Mouse (Mus musculus): ENCODE results near the gene Samhd1. TPM values are rescaled to one million over a fixed set of nuclear protein-coding genes. Genes with fewer than 3 reads are reported as not detected.

Gene Samhd1
- polyA plus RNA-seq, 1 experiment from 2014 or later = 103 TPM

DNA sequence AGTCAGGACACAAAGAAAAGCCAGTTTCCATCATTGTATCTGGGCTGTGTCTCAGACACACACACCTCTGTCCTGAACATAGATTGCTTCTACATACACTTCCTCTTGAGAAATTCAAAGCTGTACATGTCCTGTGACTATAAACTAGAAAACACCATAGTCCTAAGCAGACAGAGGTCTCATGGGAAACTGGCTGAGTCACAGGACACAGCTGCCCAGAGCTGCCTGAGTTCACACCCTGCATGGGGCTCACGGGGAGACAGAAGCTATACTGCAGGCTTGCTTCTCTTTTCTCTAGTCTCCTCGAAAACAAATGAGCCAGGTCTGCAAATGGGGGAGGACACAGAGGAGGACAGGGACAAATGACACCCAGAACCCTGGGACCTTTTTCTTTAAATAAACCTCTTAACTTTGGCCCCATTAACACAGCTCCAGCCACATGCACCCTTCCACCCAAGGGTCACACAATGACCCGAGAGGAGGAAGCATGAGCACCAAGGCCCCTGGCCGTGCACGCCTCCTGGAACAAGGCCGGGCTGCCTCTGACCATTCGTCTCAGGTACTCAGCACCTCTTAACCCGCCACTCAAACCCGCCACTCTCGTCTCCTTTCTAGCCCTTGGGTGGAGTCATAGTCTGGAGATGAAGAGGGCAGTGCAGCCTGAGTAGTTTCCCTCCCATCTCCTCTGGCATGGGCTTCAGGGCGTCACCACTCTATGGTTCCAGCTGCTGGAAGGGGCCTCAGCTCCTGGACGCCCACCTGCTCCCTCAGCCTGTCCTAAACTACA is 35.3 kb downstream of the Samhd1 start:
- Histone ChIP-seq H3K4me2 (replicated peaks; ENCODE audit: low read depth, low read length) (no peak overlapping the region), H3K27ac (ENCODE audit: low read length) (peak overlapping the region; percentile 27; the same call in 1 of the 2 replicates), H3K36me3 (ENCODE audit: insufficient read depth, low read length) (peaks cover 19% of the 10 kb centered on the region), H3K4me1 (ENCODE audit: insufficient read depth, low read depth, low read length) (no peaks in the 10 kb centered on the region), H3K4me3 (ENCODE audit: low read depth, low read length) (no peak overlapping the region), H3K27me3 (replicated peaks; ENCODE audit: insufficient read depth, low read length) (no peaks in the 10 kb centered on the region), H3K9me3 (ENCODE audit: low read length) (no peaks in the 10 kb centered on the region), H3K9ac (replicated peaks; ENCODE audit: low read depth) (no peak overlapping the region)
- ATAC-seq = peak; percentile 92
- TF ChIP-seq CTCF (IDR thresholded peaks at IDR 0.05) (no peak), EP300 (IDR thresholded peaks at IDR 0.05) (no peak)
- 53% methylated on average over 12 of the region's 12 CpGs for WGBS
- peak; percentile 84 for DNase-seq (ENCODE audit: low spot score)

DNA sequence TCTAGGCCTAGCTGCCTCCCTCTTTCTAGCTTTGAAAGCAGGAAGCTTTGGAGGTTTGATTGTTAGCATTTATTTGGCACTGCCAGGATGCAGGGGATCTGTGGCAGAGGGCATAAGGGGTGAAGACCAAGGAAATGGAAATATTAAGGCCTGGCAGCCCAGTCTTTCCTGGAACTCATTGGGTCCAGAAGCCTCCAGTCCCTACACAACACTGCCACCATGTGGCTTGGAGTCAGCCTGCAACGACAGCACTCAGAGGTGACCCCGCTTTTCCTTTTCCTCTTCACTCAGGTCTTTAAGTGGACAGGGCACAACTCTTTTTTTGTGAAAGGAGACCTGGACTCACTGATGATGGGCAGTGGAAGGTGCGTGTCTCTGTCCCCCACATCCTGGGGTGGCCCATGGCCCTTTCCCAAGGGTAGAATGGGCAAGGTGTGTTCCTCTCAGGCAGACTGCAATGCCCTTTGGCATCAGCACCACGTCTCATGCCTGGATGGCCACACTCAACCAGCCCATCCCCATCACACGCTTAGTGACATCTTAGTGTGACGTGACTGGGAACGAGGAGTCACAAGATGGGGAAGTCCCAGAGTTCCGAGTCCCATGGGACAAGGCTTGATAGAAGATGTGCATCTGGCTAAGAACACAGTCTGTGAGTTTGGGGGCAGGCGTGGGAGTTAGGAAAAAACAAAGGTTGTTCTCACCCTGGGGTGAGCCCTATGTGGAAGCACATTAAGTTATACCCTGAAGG is 39.9 kb downstream of the Samhd1 start:
- Histone ChIP-seq H3K36me3 (ENCODE audit: insufficient read depth, low read length) (0 out of 2 replicates have a peak, but pooled peaks cover 4% of the 10 kb centered on the region), H3K9ac (replicated peaks; ENCODE audit: low read depth) (no peak overlapping the region), H3K27ac (ENCODE audit: low read length) (no peak overlapping the region), H3K4me1 (ENCODE audit: insufficient read depth, low read depth, low read length) (no peaks in the 10 kb centered on the region), H3K9me3 (ENCODE audit: low read length) (no peaks in the 10 kb centered on the region), H3K27me3 (replicated peaks; ENCODE audit: insufficient read depth, low read length) (no peaks in the 10 kb centered on the region), H3K4me2 (replicated peaks; ENCODE audit: low read depth, low read length) (no peak overlapping the region), H3K4me3 (ENCODE audit: low read depth, low read length) (no peak overlapping the region)
- WGBS = 64% methylated on average over 9 of the region's 9 CpGs
- DNase-seq (ENCODE audit: low spot score) (peak; percentile 78), ATAC-seq (peak; percentile 55; the same call in 1 of the 2 replicates)
- TF ChIP-seq EP300 (IDR thresholded peaks at IDR 0.05) = no peak
- peak; percentile 93 for TF ChIP-seq CTCF (IDR thresholded peaks at IDR 0.05)

DNA sequence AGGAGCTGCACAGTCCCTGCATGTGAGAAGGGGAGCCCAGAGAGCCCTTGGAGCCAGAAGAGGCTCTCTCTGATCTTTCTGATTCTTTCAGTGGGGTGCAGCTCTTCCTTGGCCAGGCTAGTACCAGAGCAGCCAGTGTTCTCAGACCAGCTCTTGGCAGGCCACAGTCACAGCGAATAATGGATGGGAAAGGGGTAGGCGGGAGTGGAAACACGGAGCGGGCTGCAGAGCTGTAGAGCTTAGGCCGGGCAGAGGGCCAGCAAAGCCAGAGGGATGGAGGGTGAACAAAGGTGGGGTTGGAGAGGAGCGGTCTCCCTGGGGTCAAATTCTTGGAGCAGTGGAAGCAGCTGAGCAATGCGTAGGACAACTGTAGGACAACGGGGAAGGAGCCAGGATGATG is 43.0 kb downstream of the Samhd1 start:
- Histone ChIP-seq H3K9ac (replicated peaks; ENCODE audit: low read depth) (no peak overlapping the region), H3K27me3 (replicated peaks; ENCODE audit: insufficient read depth, low read length) (no peaks in the 10 kb centered on the region), H3K4me1 (ENCODE audit: insufficient read depth, low read depth, low read length) (no peaks in the 10 kb centered on the region), H3K9me3 (ENCODE audit: low read length) (no peaks in the 10 kb centered on the region), H3K36me3 (ENCODE audit: insufficient read depth, low read length) (no peaks in the 10 kb centered on the region), H3K27ac (ENCODE audit: low read length) (no peak overlapping the region), H3K4me2 (replicated peaks; ENCODE audit: low read depth, low read length) (no peak overlapping the region), H3K4me3 (ENCODE audit: low read depth, low read length) (no peak overlapping the region)
- DNase-seq (ENCODE audit: low spot score) (peak; percentile 33), ATAC-seq (no peak; the same call in 1 of the 2 replicates)
- TF ChIP-seq CTCF (IDR thresholded peaks at IDR 0.05) (no peak), EP300 (IDR thresholded peaks at IDR 0.05) (no peak)
- WGBS = 19% methylated on average over 8 of the region's 8 CpGs

DNA sequence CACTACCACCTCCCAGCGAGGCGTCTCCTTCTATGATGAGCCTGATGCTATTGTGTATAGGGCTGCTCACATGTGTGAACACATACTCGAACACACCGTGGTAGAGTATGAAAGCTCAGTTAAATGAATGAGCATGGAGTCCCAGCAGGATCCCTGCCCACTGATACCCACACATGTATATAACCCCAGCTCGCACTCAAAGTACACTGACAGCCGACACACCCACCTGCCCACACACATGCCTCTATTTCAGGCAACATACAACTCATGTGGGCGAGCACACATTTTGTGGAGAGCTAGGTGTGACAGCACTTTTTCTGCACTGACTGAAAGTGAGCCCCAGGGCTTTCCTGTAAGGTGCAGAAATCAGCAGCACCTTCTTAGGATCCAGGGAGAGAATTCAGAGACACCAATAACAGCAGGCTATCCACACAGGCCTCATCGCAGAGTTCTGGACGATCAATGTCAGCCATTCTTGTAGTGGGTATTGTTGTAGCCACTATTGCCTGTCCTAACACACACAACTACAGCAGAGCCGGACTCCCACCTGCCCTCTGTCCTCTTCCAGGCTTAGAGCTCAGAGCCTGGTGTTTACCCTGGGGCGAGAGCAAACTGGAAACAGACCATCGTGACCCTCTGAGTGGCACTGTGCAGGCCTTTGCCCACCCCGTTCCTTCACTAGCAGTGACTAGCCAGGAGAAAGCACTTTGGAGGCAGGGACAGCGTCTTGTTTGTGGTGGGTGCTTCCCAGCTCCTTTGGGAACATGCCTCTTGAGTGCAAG is 47.3 kb downstream of the Samhd1 start:
- Histone ChIP-seq H3K27me3 (replicated peaks; ENCODE audit: insufficient read depth, low read length) (no peaks in the 10 kb centered on the region), H3K4me1 (ENCODE audit: insufficient read depth, low read depth, low read length) (no peaks in the 10 kb centered on the region), H3K4me3 (ENCODE audit: low read depth, low read length) (no peak overlapping the region), H3K9me3 (ENCODE audit: low read length) (no peaks in the 10 kb centered on the region), H3K4me2 (replicated peaks; ENCODE audit: low read depth, low read length) (no peak overlapping the region), H3K36me3 (ENCODE audit: insufficient read depth, low read length) (no peaks in the 10 kb centered on the region), H3K9ac (replicated peaks; ENCODE audit: low read depth) (no peak overlapping the region), H3K27ac (ENCODE audit: low read length) (no peak overlapping the region)
- WGBS = 76% methylated on average over 14 of the region's 14 CpGs
- no peak for DNase-seq (ENCODE audit: low spot score)
- TF ChIP-seq CTCF (IDR thresholded peaks at IDR 0.05) (no peak), EP300 (IDR thresholded peaks at IDR 0.05) (no peak)
- ATAC-seq = no peak

DNA sequence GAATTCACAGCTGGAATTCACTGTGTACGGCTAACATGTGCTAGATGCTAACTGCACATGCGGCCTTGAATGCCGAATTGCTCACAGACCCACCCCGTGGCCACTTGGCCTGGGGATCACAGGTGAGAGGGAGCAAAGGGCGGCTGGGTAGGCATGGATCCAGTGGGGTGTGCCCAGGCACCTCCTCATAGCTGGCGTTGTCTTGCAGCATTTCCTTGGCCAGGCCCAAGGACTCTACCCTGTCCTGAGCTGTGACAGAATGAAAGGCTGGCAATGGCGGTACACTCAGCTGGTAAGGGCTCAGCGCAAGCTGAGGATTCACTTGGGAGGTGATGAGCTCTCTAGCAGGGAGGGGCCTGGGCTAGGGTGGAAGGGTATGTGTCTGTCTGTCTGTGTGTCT is 48.3 kb downstream of the Samhd1 start, which contains the start of gene Tldc2:
Gene Tldc2, plus strand, starts transcription at position 260 of the 400 bp plus-strand sequence.
- no peak within 1 kb of the TSS for H3K9ac ChIP-seq (replicated peaks; ENCODE audit: low read depth)
- no peaks in the 10 kb centered on the region for H3K4me1 ChIP-seq (ENCODE audit: insufficient read depth, low read depth, low read length)
- TF ChIP-seq EP300 (IDR thresholded peaks at IDR 0.05) (no peak), CTCF (IDR thresholded peaks at IDR 0.05) (no peak)
- H3K36me3 ChIP-seq (ENCODE audit: insufficient read depth, low read length) = no peaks in the 10 kb centered on the region
- H3K4me2 ChIP-seq (replicated peaks; ENCODE audit: low read depth, low read length) = no peak within 1 kb of the TSS
- H3K9me3 ChIP-seq (ENCODE audit: low read length) = no peaks in the 10 kb centered on the region
- H3K27me3 ChIP-seq (replicated peaks; ENCODE audit: insufficient read depth, low read length) = no peaks in the 10 kb centered on the region
- no peak for ATAC-seq
- no peak within 1 kb of the TSS for H3K4me3 ChIP-seq (ENCODE audit: low read depth, low read length)
- no peak within 1 kb of the TSS for H3K27ac ChIP-seq (ENCODE audit: low read length)
- DNase-seq (ENCODE audit: low spot score) = no peak
- 75% methylated on average over 8 of the region's 8 CpGs for WGBS

All from lung, postnatal 0 days (tissue).